Mouse (Mus musculus) stomach, embryonic 16.5 days (tissue): ENCODE results near the gene Ccdc92b. TPM values are rescaled to one million over a fixed set of nuclear protein-coding genes. Genes with fewer than 3 reads are reported as not detected.

Experiments used
- ATAC-seq: fragments of 200-750 bp; cut with Nextera tagmentation; 2 replicates; pipeline ENCODE4 v1.8.0; 2017; ENCODE audit warnings: moderate number of reproducible peaks, moderate TSS enrichment; ENCODE audit not compliant: insufficient read depth, low FRiP score
- H3K27ac ChIP-seq: fragments of 300-500 bp; sonication (generic); 2 replicates; pipeline ENCODE4 v1.5.1; 2014; ENCODE audit warnings: low read length
- H3K27me3 ChIP-seq: fragments of 300-500 bp; sonication (generic); 2 replicates; pipeline ENCODE4 v1.6.1; 2014; ENCODE audit warnings: low read length, control low read depth, mixed read lengths; ENCODE audit not compliant: control insufficient read depth, insufficient read depth
- H3K36me3 ChIP-seq: fragments of 300-500 bp; sonication (generic); 2 replicates; pipeline ENCODE4 v1.6.1; 2014; ENCODE audit warnings: low read length; ENCODE audit not compliant: control insufficient read depth, insufficient read depth
- H3K4me1 ChIP-seq: fragments of 300-500 bp; sonication (generic); 2 replicates; pipeline ENCODE4 v1.6.1; 2014; ENCODE audit warnings: low read length, control low read depth, mixed read lengths; ENCODE audit not compliant: control insufficient read depth, insufficient read depth
- H3K4me2 ChIP-seq: fragments of 300-500 bp; sonication (generic); 2 replicates; pipeline ENCODE4 v1.6.1; 2014; ENCODE audit warnings: low read depth, low read length, mixed read lengths
- H3K4me3 ChIP-seq: fragments of 300-500 bp; sonication (generic); replicated peaks from 2 replicates; pipeline ENCODE4 v1.5.1; 2014; ENCODE audit warnings: mild to moderate bottlenecking, low read length
- H3K9ac ChIP-seq: fragments of 300-500 bp; sonication (generic); 2 replicates; pipeline ENCODE4 v1.6.1; 2014; ENCODE audit warnings: low read length
- H3K9me3 ChIP-seq: fragments of 300-500 bp; sonication (generic); replicated peaks from 2 replicates; pipeline ENCODE4 v1.6.1; 2016; ENCODE audit warnings: low read length, control low read depth; ENCODE audit not compliant: control insufficient read depth
- WGBS: fragments of 180-500 bp; shearing (Covaris S2); extraction: QIAGEN DNeasy Blood & Tissue Kit; methylation state at CpG from one replicate; pipeline ENCODE4 v1.1.7; 2014; 5-methylcytosine and 5-hydroxymethylcytosine counted together
- polyA plus RNA-seq: library from polyadenylated mRNA; unstranded; fragments of >200 nt; fragmentation: Nextera tagmentation; extraction: Ambion mirVana; gene quantifications from 2 replicates; pipeline ENCODE4 v1.2.1, GENCODE M21; 2015

Gene Ccdc92b
- polyA plus RNA-seq, 1 experiment from 2014 or later, result 0.37 TPM

DNA sequence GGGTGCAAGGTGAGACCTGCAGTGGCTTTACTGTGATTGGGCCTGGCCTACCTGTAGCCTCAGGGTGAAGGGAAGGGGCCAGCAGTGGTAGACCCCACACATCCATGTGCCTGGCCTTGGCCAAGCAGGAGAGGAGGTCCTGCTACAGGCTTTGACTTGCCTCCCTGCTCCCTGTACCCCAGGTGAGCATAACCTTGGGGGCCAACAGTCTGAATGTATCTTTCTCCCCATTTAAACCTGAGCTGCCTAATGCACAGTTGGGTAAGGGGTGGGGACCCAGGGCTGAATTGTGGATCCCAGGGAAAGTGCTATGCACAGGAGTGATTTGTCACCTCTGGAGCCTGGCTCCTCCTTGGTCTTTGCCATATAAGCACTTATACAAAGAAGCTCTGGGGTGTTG lies 50.7 kb downstream of the Ccdc92b start:
- no peaks in the 10 kb centered on the region for H3K27me3 ChIP-seq
- H3K4me3 ChIP-seq, result no peak overlapping the region
- H3K9ac ChIP-seq, result no peak overlapping the region
- H3K9me3 ChIP-seq, result no peaks in the 10 kb centered on the region
- no peaks in the 10 kb centered on the region for H3K4me1 ChIP-seq
- H3K36me3 ChIP-seq, result peaks cover 23% of the 10 kb centered on the region
- H3K4me2 ChIP-seq, result no peak overlapping the region
- no peak overlapping the region for H3K27ac ChIP-seq
- no peak for ATAC-seq

DNA sequence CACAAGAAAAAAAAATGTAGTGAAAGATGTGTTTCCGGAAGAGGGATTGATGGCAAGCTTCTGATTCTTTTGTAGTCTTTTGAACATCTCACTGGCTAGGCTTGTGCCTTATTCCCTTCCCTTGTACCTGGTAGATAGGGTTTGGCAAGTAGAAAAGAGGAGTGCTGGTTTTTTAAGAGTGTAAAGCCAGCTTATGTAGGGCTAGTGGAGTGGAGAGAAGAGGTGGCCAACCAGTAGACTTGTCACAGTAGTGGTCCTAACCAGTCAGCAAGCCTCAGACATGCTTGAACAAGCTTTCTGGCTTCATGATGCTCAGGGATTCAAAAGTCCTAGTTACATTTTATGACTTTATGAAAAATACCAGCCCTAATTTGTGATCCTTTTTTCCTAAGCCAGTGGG lies 51.6 kb downstream of the Ccdc92b start:
- Histone ChIP-seq H3K27me3 (no peaks in the 10 kb centered on the region), H3K27ac (no peak overlapping the region), H3K4me1 (no peaks in the 10 kb centered on the region), H3K4me2 (no peak overlapping the region), H3K9ac (no peak overlapping the region), H3K4me3 (no peak overlapping the region), H3K9me3 (no peaks in the 10 kb centered on the region), H3K36me3 (peaks cover 23% of the 10 kb centered on the region)
- WGBS, result 85% methylated on average over 1 of the region's 1 CpGs
- ATAC-seq, result no peak

GRCm38 (mm10) chr11:74671839-74672238 lies 52.4 kb downstream of the Ccdc92b start:
- 82% methylated on average over 5 of the region's 5 CpGs for WGBS
- H3K4me2 ChIP-seq, result no peak overlapping the region
- H3K9me3 ChIP-seq, result no peaks in the 10 kb centered on the region
- H3K9ac ChIP-seq, result no peak overlapping the region
- no peak for ATAC-seq
- H3K27me3 ChIP-seq, result no peaks in the 10 kb centered on the region
- H3K36me3 ChIP-seq, result peaks cover 23% of the 10 kb centered on the region
- no peak overlapping the region for H3K27ac ChIP-seq
- no peaks in the 10 kb centered on the region for H3K4me1 ChIP-seq
- H3K4me3 ChIP-seq, result no peak overlapping the region

GRCm38 (mm10) chr11:74672901-74673513 lies 53.6 kb downstream of the Ccdc92b start:
- ATAC-seq, result no peak
- Histone ChIP-seq H3K4me3 (no peak overlapping the region), H3K27me3 (no peaks in the 10 kb centered on the region), H3K4me2 (no peak overlapping the region), H3K9ac (no peak overlapping the region), H3K27ac (no peak overlapping the region), H3K36me3 (peaks cover 19% of the 10 kb centered on the region), H3K9me3 (no peaks in the 10 kb centered on the region), H3K4me1 (no peaks in the 10 kb centered on the region)
- WGBS, result 78% methylated on average over 6 of the region's 6 CpGs

GRCm38 (mm10) chr11:74673561-74673960 lies 54.2 kb downstream of the Ccdc92b start:
- H3K4me3 ChIP-seq, result no peak overlapping the region
- H3K36me3 ChIP-seq, result peaks cover 20% of the 10 kb centered on the region
- H3K9me3 ChIP-seq, result no peaks in the 10 kb centered on the region
- H3K9ac ChIP-seq, result no peak overlapping the region
- 0 out of 2 replicates have a peak, but pooled peaks have one; percentile 9 for ATAC-seq
- no peak overlapping the region for H3K27ac ChIP-seq
- WGBS, result 84% methylated on average over 1 of the region's 1 CpGs
- no peaks in the 10 kb centered on the region for H3K27me3 ChIP-seq
- H3K4me2 ChIP-seq, result no peak overlapping the region
- no peaks in the 10 kb centered on the region for H3K4me1 ChIP-seq

- WGBS, result 94% methylated on average over 8 of the region's 8 CpGs
- H3K9ac ChIP-seq, result no peak overlapping the region
- no peaks in the 10 kb centered on the region for H3K9me3 ChIP-seq
- H3K36me3 ChIP-seq, result peaks cover 16% of the 10 kb centered on the region
- no peak overlapping the region for H3K4me3 ChIP-seq
- no peaks in the 10 kb centered on the region for H3K4me1 ChIP-seq
- H3K4me2 ChIP-seq, result no peak overlapping the region
- no peak overlapping the region for H3K27ac ChIP-seq
- no peak for ATAC-seq
- H3K27me3 ChIP-seq, result no peaks in the 10 kb centered on the region
Observed at GRCm38 (mm10) chr11:74674713-74675112, 55.3 kb downstream of the Ccdc92b start.

GRCm38 (mm10) chr11:74675156-74675555 lies 55.8 kb downstream of the Ccdc92b start:
- no peak overlapping the region for H3K9ac ChIP-seq
- ATAC-seq, result no peak
- 80% methylated on average over 4 of the region's 4 CpGs for WGBS
- no peaks in the 10 kb centered on the region for H3K27me3 ChIP-seq
- H3K4me3 ChIP-seq, result no peak overlapping the region
- H3K27ac ChIP-seq, result no peak overlapping the region
- no peaks in the 10 kb centered on the region for H3K4me1 ChIP-seq
- H3K36me3 ChIP-seq, result peaks cover 17% of the 10 kb centered on the region
- no peaks in the 10 kb centered on the region for H3K9me3 ChIP-seq
- no peak overlapping the region for H3K4me2 ChIP-seq

Other genes starting within 250 kb of the Ccdc92b start
- 10.9 and 11.8 TPM in 2 replicates for gene Rap1gap2, start 8.7 kb upstream of the Ccdc92b start, polyA plus RNA-seq
- gene Cluh, start 29.9 kb downstream of the Ccdc92b start, polyA plus RNA-seq, result 41.3 and 42.5 TPM in 2 replicates
- gene Pafah1b1, start 105.1 kb downstream of the Ccdc92b start, polyA plus RNA-seq, result 30.9 and 35.7 TPM in 2 replicates
- 39.6 and 41.8 TPM in 2 replicates for gene Mettl16, start 151.2 kb downstream of the Ccdc92b start, polyA plus RNA-seq
- gene Mnt, start 211.3 kb downstream of the Ccdc92b start, polyA plus RNA-seq, result 2.5 and 3.2 TPM in 2 replicates